Mouse (Mus musculus) erythroblast, embryonic 14.5 days (primary cell): ENCODE results near the gene Ccdc186.

Source experiments
- GATA1 ChIP-seq: IDR thresholded peaks from 2 replicates; pipeline ENCODE4 v1.6.1; 2012; ENCODE audit warnings: low read length, inconsistent platforms, mixed read lengths
- TAL1 ChIP-seq: IDR thresholded peaks from 3 replicates; pipeline ENCODE4 v1.6.1; 2012; ENCODE audit warnings: low read length, inconsistent platforms, mixed read lengths

DNA sequence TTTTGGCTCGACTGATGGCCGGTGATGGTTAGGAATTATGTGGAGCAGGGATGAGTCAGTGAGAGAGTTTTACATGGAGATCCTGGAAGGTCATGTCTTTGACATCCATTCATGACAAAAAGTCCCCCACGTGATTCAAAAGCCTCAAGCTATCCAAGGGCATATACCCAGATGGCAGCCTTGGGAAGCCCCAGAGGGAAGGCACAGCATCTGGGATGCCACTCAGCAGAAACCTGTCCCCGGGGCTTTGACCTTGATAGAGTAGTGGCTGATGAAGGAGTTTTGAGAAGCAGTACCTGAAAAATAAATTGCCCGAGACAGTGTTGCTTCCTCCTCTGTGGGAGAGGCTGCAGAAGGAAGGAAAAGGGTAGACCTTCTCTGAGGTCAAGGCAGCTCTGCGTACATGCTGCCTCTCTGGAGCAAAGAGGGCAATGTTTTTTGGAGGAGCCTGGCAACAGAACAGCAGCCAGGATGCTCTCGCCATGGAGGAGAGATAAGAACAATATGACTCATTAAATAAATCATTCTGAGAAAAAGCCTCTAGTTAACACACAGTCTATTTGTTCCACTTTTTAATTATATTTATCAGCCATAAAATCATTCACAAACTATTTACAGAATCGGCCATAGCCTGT lies 61.6 kb downstream of the Ccdc186 start:
- no peak for TF ChIP-seq TAL1
- TF ChIP-seq GATA1 = no peak
